Mouse (Mus musculus) embryo, embryonic 10.5 days (tissue): ENCODE data around the gene Rptor.

Experiments used
- DNase-seq: peaks from one replicate; pipeline ENCODE4 v3.0.0-alpha.2; 2015; ENCODE audit warnings: low spot score

Gene Rptor

GRCm38 (mm10) chr11:119741401-119741800 is 138.7 kb downstream of the Rptor start:
- no peak for DNase-seq

GRCm38 (mm10) chr11:119744436-119744835 is 141.7 kb downstream of the Rptor start:
- peak; percentile 13 for DNase-seq

DNA sequence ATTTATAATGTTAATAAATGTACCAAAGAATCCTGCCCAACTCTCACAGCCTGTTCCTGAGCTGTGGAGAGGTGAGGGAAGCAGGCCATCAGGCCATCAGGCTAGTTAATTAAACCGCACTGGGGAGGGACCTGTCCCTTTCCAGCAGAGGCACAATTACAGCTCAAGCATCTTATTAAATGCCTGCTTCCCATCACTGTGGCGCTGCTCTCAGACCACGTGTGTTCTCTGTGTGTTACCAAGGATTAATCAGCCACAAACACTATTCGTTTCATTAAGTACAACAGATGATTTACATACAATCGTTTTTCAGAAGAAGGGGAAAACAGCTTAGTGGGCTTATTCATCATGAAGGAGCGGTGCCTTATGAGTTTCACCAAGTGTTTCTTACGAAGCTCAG is 142.6 kb downstream of the Rptor start:
- DNase-seq = no peak

GRCm38 (mm10) chr11:119754459-119754858 is 151.8 kb downstream of the Rptor start:
- no peak for DNase-seq

DNA sequence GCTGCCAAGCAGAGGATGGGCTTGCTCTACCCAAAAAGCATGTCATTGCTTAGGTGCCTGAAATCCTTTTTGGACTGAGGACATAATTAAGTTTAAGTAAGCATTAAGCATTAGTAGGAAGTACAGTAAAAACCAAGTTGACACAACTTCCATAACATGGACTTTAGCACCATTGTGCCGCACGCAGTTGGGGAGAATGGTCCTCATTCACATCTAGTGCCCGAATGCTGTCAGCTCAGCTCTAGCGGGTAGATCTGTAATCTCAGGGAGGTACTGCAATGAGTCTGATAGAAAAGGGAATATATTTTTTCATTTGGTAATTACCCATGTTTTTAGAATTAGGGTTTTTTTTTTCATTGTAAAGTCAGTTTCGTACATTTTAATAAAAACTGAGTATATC is 155.5 kb downstream of the Rptor start:
- DNase-seq = no peak

DNA sequence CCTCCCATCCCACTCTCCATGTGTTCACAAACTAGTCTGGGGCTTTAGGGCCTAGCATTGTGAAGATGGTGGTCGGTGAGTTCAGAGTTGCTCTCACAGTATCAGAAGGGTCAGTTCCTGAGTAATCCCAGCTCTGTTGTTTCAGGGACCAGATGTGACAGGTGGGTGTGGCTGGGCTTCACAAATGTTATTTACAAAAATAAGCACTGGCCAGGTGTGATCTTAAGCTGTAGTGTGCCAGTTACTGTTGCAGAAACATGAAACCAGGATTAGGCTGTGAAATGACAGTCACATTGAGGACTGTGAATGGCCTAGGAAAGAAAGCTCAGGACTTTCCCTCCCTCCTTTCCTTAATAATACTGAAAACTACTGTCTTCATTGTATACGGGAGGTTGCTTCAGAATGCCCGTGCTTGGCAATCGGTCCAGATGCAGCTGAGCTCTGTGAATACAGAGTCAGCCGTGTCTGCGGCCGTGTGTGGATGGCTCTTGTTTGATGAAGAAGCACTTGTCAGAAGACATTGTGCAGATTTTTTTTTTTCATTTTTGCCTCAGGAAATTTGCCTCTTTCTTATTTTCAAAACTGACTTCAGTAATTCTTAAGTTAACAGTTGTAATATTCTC is 156.1 kb downstream of the Rptor start:
- DNase-seq = no peak

- no peak for DNase-seq
Observed at GRCm38 (mm10) chr11:119762911-119763310, 160.2 kb downstream of the Rptor start.

DNA sequence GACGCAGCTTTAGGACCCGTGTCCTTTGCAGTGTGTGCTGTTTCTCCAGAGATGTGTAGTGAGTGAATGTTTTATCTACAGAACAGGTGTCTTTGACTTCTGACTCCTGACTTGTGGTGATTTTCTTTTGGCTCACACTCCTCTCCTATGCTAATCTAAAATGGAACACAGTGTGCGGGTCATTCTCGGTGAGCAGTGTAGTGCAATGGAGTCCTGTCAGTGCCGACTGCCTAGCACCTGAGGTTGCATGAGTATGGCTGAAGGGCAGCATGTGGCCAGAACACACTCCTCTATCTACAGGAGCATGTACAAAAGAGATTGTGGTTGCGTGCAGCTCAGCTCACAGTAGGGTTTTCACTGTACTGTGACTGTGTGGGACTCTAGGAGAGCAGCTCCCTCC is 163.3 kb downstream of the Rptor start:
- DNase-seq = no peak

DNA sequence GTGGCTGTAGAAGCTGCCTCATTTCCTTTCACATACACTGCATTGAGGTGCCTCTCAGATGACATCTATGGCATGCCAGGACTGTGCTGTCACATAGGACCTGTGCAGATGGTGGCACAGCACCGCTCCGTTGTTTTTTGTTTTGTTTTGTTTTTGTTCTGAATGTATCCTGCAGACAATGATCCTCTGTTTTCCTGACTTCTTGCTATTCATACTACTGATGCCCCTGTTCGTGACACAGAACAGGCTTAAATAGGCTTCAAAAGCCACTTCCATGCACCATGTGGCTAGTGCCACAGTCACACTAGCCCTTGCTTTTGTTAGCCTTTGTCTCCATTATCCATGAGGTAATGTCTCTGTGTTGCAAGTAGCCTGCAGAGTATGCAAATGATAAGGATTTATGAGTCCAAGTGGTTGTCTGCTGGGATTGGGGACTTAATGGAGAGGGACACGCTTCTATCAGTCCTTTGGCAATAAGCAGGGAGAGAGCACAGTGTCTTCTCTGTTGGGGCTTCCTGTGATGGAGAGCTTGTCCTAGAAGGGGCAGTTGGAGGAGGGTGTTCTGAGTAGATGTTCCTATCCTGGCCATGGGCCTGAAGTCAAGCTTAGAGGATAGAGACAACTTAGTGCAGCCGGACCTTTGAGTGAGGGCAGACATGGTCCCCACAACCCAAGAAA is 164.2 kb downstream of the Rptor start:
- peak; percentile 46 for DNase-seq

- no peak for DNase-seq
Observed at GRCm38 (mm10) chr11:119767525-119767924, 164.8 kb downstream of the Rptor start.

- DNase-seq = no peak
Observed at GRCm38 (mm10) chr11:119768511-119768910, 165.8 kb downstream of the Rptor start.

GRCm38 (mm10) chr11:119769666-119770065 is 167.0 kb downstream of the Rptor start:
- DNase-seq = no peak

- no peak for DNase-seq
Observed at GRCm38 (mm10) chr11:119770985-119771384, 168.3 kb downstream of the Rptor start.

DNA sequence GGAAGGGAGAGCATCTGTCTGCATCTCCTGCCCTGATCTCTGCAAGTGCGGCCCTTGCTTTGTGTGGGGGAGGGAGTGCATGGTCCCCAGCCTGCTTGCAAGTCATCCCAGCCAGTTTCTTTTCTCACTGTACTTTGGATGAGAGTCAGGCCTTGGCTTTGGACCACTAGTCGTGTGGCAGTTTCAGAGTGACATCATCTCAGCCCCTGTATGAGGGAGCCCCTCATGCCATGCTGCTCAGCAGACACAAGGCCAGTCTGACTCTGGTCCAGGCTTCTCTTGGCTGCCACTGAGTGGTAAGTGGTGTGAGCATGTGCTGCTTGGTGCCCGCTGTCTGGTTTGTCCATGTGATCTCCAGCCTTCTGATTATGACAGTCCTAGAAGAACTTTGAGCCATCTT is 170.2 kb downstream of the Rptor start:
- no peak for DNase-seq

DNA sequence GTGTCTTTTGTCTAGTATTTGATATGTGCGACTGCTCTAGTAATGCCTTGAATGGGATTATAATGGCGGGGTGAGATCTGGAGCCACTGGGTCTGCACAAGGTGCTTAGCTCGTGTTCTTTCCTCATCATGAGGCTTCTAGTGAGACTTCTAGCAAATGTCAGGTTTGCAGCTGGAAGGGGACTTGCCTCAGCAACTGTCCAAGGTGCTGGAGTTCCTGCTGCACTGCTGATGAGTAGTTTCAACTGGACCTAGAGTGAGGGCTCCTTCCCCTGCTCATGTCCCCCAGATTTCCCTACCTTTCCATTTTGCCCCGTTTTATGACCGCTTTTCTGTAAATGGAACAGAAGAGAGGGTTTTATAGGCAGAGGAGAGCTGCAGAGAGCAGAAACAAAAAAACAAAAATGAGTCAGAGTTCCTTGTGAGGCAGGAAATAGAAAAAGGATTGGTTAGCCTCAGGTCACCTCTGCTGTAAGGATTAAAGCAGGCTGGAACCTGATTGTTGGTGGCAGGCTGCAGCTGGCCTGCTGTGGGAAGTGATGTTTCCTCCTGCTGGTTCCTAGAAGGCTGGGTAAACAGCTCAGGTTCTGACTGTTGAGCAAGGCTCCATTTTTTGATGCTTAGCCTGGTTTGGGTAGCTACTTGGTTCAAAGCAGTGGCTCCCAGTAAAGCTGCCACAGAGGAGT is 172.5 kb downstream of the Rptor start:
- DNase-seq = no peak

DNA sequence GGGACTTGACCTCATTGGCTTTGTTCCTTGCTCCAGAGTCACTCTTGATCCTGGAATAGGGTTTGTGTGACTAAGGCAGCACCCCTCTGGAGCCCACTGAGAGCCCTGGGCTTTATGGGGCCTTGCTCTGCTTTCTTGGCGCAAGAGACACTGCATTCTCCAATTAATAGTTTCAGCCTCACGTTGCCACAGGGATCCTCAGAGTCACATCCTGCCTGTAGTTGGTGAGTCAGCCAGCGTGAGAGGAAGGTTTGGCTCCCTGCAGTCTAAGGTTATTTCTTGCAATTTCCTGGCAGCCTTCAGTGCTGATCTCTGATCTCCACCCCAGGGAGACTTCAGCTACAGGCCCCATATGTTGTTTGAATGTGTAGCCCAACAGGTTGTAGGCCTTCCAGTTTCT is 174.5 kb downstream of the Rptor start:
- no peak for DNase-seq

GRCm38 (mm10) chr11:119777872-119778271 is 175.2 kb downstream of the Rptor start:
- DNase-seq = no peak

DNA sequence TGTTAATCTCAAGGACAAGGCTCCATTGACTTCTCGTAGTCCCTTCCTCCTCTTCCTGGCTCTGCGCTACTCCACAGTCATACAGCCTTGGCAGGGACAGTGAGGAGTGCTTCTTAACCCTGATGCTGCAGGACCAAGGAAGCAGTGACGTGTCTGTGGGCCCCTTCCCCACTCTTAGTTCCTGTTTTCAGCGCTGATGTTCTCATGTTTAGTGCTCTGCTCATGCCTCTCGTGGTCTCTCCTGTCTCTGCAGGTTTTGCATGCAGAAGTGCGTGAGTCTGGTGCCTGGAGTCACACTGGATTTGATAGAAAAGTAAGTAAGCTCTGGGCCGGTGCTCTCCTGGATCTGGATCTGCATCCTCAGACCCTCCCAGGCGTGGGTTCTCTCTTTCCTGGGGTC is 177.6 kb downstream of the Rptor start:
- DNase-seq = no peak

DNA sequence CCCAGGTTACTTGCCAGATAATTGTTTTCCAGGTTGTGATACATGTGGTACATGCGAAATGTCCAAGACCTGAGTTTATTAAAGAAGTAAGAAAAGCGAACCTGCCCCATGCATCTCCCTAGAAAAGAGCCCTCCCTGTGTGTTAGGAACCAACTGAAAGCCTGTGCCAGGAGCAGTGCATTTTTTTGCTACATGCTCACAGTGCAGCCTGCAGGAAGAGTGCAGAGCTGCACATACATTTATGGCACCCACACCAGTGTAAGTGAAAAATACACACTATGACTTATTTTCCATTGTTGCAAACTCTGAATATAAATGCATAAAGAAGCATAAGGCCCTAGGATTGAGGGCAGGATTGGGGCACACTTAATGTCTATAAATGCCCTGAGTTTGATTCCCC is 178.5 kb downstream of the Rptor start:
- no peak for DNase-seq

DNA sequence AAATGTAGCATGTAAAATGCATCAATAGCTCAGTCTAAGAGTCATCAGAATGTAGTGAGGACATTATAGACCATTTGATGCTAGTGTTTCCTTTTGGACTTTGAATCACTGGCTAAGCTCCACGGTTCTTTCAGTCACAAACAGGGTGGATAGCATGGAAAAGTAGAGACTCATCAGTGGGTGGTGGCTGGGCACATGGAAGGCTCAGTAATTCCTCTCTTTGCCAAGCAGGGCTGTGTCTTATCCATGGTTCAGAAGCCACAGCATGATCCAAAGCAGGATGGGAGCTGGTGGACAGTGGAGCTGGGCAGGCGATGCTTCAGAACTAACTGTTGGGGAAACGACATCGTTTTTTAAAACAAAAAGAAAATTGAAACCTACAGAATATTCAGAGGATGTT is 179.0 kb downstream of the Rptor start:
- DNase-seq = no peak

- no peak for DNase-seq
Observed at GRCm38 (mm10) chr11:119783653-119784052, 180.9 kb downstream of the Rptor start.

DNA sequence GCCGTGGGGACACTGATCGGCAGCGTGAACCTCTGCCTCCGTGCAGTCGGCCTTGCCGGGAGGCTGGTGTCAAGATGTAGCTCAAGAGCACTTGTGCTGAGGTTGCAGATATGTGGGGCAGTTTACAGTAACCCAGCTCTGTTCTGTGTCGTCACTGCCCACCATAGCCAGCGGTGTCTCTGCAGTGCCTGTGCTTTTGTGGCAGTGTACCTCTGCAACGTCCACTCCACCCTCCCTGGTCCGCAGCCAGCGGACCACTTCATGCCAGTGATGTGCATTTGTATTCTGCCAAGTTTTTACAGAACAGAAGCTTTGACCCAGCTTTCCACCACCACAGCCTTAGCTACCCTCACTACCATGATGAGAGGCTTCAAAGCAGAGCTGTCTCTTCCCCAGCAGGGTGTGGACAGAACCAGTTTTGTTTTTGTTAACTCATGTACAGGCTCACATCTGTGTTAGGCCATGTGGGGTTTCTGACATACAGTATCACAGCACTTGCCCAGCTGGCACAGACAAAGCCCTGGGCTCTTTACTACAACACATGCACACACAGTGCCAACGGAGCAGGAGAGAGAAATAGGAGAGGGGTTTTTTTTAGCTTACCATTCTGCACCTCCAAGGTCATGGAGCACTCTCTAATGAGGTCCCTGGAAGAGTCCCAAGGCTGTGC is 182.1 kb downstream of the Rptor start:
- no peak for DNase-seq
